Mouse (Mus musculus) lung, postnatal 25 days (tissue): ENCODE measurements around the gene Gm45785.

Experiments used
- DNase-seq: peaks from one replicate; pipeline ENCODE4 v3.0.0; 2022; ENCODE audit warnings: low spot score

Gm45785 gene

GRCm38 (mm10) chr7:140857550-140858505 lies 1.7 kb upstream of the Gm45785 start, which contains the start of gene Bet1l:
Bet1l (minus strand) TSS chr7:140857577.
- DNase-seq = no peak

GRCm38 (mm10) chr7:140856785-140857549 lies 836 bp upstream of the Gm45785 start, which contains the start of gene Ric8a:
Ric8a (plus strand) TSS chr7:140856957.
- peak; percentile 94 for DNase-seq

GRCm38 (mm10) chr7:140855181-140855580 lies 950 bp downstream of the Gm45785 start:
- DNase-seq = no peak

- no peak for DNase-seq
These were observed 1.6 kb downstream of the Gm45785 start for GRCm38 (mm10) chr7:140854483-140854882.

GRCm38 (mm10) chr7:140853386-140853785 lies 2.7 kb downstream of the Gm45785 start:
- no peak for DNase-seq

GRCm38 (mm10) chr7:140851916-140852315 lies 4.2 kb downstream of the Gm45785 start:
- no peak for DNase-seq

- no peak for DNase-seq
These were observed 7.5 kb downstream of the Gm45785 start for GRCm38 (mm10) chr7:140848591-140848990.

GRCm38 (mm10) chr7:140847755-140848580 lies 8.2 kb downstream of the Gm45785 start, which contains the start of gene Odf3:
Odf3 (plus strand) TSS chr7:140847805.
- DNase-seq = no peak

GRCm38 (mm10) chr7:140846676-140847075 lies 9.5 kb downstream of the Gm45785 start:
- DNase-seq = no peak

- DNase-seq = no peak
These were observed 10.4 kb downstream of the Gm45785 start for GRCm38 (mm10) chr7:140845683-140846082.

GRCm38 (mm10) chr7:140844905-140845665 lies 11.0 kb downstream of the Gm45785 start, which contains the start of gene Scgb1c1:
Scgb1c1 (plus strand) TSS chr7:140845547.
- peak; percentile 92 for DNase-seq

GRCm38 (mm10) chr7:140843806-140844205 lies 12.3 kb downstream of the Gm45785 start:
- no peak for DNase-seq

- DNase-seq = no peak
These were observed 15.1 kb downstream of the Gm45785 start for GRCm38 (mm10) chr7:140840750-140841735.

- DNase-seq = no peak
These were observed 16.6 kb downstream of the Gm45785 start for GRCm38 (mm10) chr7:140839556-140839955.

- DNase-seq = no peak
These were observed 19.7 kb downstream of the Gm45785 start for GRCm38 (mm10) chr7:140836243-140837115.

- no peak for DNase-seq
These were observed 20.4 kb downstream of the Gm45785 start for GRCm38 (mm10) chr7:140835758-140836087.

GRCm38 (mm10) chr7:140834968-140835757 lies 21.0 kb downstream of the Gm45785 start, which contains the start of gene Urah:
Urah (plus strand) TSS chr7:140835018.
- DNase-seq = peak; percentile 74

- no peak for DNase-seq
These were observed 22.8 kb downstream of the Gm45785 start for GRCm38 (mm10) chr7:140833341-140833740.
